Mouse (Mus musculus) mesoderm, embryonic 11.5 days (tissue): Measurements from ENCODE around the gene Myo10.
A peak's percentile ranks its signal among the peaks of the same experiment; 100 is the strongest.

Experiments used
- DNase-seq: peaks from one replicate; pipeline ENCODE4 v3.0.0-alpha.2; 2012; ENCODE audit warnings: low read depth, low spot score

Myo10 gene

DNA sequence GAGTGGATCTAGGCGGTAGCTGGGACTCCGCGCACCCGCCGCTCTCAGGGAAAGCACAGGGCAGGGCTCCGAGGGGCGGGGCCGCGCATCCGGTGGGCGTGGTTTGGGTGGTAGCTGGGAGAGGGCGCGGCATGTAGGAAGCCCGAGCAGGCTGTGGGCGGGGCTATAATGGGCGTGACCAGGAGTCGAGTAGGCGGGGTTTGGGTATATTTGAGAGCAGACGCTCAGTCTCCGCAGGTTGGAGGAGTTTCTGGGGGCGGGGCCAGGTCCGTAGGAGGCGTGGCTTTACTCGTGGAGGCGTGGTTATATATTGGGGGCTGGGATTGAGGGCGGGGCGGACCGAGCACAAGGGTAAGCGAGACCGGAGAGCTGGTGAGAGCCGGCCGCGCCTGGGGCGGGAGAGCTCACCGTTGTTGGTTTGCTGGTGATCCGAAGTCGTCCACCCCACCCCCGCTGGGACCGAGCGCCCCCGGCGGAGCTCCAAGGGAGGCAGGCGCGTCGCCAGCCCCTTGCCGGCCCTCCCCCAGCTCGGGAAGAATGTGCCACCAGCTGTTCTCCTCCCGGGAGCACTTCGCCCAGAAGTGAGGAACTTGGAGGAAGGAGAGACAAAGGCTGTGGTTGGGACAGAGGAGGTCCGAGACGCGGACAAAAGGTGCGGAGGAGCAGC is at the start of gene Myo10:
Myo10 (plus strand) TSS at position 326 of the 667 bp plus-strand sequence.
- DNase-seq = peak; percentile 100

DNA sequence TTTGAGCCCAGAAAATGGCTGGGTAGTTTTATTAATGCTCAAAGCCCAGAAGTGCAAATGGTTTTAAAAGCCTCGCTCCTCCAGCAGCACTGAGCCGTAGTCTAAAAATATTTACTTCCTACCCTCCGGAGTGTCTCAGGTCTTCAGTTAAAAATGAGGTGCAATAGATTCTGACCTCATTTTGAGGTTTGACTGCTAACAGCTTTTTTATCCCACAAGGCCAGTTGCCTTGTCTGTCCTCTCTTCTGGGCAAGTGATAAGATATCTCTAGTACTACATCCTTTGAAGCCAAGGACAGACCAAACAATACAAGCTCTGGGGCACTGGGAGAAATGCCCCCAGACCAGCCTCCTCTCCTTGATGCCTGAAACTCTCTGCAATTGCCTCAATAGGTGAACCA is 49.2 kb upstream of the Myo10 start:
- DNase-seq = no peak

DNA sequence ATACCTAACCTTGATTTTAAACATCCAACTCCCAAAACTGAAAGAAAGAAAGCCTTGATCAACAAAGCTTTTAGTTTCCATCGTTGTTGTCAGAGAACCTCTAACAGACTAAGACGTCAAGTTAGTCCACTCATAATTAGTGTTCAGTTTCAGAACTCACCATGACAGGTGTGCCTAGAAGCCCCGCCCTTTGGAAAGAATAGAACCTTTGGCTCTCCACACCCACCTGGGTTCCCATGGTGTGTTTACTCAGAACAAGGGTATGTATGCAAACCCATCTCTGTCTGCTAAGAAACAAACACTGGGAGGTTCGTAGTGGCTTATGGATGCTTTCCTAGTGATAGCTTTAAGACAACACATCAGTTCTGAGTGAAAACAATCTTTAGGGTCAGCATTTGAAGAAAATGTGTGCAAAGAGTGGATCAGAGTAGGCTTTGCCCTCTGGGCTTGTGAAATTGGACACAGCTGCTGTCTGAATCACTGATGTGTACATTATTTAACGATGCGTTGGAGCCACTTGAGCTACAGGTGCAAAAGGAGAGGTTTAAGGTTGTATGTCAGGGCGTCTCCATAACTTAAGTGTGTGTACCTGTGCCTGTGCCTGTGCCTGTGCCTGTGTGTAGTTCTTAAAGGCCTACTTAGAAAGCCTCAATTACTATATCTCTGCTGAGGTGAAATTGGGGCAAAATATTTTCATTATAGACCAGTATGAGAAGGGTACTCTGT is 48.3 kb upstream of the Myo10 start:
- no peak for DNase-seq

DNA sequence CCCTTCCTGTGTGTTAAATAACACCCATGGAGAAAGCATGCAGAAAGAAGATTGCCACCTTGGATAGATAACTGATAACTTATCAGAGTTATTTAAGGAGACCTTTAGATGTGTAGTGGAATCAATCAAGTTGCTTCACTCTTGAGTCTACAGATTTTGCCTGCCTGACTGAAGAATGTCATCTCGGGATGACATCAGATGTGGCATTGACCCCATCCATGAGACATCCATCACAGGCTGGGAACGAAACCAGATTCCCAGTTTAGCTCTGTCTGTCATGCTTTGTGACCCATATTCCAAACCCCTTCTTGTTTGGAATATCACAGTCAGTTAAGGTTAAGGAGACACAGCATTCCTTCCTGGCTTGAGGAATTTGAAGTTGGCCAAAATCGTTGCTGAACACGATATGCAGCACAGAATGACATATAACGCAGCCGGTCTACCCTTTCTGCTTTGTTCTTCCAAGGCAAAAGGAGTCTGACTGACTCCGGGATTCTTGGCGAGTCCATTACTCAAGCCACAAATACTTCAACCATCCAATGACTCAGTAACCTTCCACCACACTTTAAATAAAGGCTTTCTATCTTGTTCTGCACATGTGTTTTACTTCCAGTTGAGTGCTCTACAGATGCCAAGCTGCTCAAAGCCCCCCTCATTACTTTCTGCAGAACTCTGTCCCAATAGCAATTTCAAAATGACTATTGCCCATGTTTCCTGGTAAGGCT is 44.8 kb upstream of the Myo10 start:
- DNase-seq = no peak

DNA sequence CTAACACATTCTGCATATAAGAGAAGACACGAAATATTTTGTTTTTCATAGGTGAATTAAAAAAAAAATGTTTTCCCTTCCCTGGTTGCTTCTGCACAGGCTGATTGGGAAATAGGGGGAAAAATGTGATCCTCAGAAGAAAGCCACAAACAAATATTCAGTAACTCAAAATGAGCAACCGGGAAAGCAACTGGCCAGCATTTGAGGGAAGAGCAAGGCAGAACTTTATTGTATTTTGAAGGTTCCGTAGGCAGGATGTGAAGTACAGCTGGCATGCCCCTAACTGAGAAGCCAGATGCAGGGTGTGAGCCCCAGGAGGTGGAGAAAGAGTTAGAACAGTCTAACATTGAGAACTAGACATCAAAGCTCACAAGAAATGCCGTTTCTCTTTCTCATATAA is 44.0 kb upstream of the Myo10 start:
- no peak for DNase-seq

DNA sequence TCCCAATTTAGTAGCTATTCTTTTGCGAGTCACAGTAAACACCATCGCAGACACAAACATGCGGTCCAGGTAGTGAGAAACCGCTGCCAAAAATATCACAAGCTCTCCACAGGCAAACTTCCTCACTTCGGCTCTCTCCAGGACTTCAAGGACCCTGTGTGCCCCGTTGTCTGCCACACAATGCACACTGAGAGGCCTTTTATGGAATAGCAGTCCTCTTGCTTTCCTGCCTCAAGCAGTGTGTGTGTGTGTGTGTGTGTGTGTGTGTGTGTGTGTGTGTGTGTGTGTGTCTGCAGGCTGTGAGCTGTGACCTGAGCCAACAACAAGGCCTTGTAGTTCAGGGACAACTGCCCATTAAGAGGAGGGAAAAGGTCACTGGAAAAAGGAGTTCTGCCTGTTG is 41.6 kb upstream of the Myo10 start:
- no peak for DNase-seq

DNA sequence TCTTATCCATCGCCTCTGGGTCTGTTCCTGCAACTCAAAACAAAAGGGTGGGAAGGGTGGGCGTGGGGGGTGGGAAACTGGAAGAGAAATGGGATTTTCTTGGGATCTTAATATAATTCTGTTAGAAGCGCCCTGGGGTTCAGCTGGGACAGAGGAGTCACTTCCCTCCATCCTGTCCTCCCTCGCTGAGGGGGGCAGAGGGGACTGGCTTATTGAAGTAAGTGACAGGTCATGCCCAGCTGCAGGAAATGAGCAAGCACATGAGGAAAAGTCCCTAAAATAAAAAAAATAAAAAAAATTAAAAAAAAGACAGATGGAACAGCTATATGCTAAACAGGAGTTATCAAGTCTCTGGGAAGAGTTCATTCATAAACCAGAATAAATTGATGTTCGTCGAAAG is 40.3 kb upstream of the Myo10 start:
- DNase-seq = no peak

DNA sequence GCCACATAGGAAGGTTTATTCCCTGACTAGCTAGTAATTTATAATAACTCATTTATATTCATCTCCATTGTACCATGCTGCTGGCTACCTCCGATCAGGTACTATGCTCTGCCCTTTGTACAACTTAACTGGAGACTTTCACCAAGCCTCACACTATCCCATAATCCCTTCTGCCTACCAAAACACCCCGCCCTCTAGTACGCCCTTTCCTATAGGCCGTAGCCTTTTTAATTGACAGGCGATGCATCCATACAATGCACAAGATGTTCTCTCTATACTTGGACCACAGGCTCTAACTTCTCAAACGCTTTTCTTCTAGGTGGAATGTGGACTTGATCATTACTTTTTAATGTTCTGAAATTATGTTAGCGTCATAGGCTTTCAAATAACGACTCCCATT is 39.0 kb upstream of the Myo10 start:
- DNase-seq = no peak

DNA sequence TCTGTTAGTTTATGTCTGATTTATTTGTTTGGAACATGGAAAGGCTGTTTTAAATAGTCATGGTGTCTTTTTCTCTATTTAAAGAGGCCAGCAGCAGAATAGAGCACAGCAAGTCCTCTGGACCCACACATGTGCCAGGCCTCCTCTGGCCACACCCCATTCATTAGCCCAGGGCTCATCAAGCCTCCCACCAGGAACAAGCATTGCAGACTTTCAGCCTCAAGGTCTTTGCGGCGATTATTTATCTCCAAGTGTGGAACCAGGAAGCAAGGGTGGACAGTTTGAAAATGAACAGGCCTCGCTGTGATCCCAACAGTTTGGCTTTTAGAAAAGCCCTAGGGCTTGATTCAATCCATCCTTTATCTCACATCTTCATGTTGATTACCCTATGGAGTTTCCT is 35.5 kb upstream of the Myo10 start:
- DNase-seq = no peak

DNA sequence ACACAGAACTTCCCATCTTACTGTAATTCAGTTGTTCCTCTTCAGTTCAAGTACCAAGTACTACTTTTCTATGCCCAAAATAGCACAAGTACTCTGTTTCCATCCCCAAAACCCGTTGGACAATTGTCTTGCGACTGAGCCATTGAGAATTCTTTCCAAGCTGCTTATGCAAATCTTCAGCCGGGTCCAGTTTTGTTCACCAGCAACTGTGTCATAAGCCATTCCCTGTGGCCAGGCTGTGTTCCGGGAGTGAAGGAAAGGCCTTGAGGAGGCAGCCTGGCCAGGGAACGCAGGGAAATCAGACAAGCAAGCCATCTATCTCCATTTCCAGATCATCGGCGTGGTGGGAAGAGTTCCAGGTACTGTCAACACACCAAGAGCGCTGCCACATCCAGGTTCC is 34.4 kb upstream of the Myo10 start:
- DNase-seq = no peak

DNA sequence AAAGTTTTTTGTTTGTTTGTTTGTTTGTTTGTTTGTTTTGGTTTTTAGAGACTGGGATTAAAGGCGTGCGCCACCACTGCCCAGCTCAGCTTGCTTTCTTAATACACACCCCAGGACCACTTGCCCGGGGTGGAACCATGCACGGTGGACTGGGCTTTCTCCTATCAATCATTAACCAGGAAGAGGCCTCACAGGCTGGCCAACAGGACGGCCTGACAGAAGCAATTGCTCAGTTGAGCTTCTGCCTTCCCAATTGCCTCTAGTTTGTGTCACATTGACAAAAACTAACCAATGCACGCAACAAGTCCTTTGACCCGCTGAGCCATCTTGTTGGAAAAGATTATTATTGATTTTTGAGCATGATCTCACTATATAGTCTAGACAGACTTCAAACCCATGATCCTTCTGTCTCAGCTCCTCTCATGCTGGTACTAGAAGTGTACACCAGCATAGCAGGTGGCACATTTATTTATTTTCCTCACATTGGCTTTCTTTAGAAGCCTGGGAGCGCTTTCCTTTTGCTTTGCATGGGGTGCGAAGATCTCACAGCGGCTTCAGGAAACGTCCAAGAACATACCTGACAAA is 32.9 kb upstream of the Myo10 start:
- DNase-seq = no peak

DNA sequence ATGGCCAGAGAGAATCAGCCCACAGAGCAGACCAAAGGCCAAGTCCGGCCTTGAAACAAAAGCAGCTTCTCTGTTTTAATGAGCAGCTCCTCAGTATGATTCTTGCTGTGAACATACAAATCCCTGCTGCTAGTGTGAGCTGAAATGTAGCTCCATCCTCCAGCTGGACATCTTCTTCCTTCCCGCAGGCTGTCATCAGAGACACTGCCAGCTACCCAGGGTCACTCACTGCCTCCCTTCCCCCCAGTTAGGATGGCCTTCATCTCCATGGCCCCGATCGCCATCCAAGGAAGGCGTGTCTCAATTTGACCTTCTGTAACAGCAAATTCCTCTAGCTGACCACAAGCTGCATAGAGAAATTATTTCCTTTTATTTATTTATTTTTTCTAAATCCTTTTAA is 32.4 kb upstream of the Myo10 start:
- DNase-seq = no peak

DNA sequence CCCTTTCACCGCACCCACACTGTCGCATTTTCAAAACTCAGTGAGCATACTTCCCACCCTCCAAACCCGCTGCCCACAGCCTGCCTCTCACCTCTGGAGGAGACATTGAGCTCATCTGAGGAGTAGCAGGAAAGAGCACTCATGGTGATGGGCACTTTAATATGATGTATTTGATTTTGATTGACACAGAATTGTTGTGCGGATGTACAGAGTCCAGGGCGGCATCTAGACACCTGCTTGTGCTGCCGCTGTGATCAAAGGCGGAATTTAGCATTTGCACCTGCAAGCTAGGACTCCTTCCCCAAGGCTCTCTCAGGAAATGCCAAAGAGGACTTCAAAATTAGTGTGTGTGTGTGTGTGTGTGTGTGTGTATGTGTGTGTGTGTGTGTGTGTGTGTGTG is 31.4 kb upstream of the Myo10 start:
- DNase-seq = no peak

DNA sequence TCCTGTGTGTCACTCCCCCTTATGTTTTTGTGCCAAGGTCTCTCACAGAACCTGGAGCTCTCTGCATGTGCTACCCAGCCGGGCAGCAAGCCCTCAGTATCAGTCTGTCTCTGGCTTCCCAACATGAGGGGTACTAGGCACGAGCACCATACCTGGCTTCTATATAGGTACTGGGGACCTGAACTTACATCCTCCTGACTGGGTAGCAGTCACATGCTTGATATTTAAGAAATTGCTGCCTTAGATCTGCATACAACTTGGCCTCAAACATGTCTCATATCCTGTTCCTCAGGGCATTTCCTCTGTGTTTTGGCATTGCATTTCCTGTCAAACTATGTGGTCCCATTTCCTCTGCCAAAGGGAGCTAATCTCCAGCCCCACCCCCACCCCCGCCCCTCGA is 30.4 kb upstream of the Myo10 start:
- no peak for DNase-seq

DNA sequence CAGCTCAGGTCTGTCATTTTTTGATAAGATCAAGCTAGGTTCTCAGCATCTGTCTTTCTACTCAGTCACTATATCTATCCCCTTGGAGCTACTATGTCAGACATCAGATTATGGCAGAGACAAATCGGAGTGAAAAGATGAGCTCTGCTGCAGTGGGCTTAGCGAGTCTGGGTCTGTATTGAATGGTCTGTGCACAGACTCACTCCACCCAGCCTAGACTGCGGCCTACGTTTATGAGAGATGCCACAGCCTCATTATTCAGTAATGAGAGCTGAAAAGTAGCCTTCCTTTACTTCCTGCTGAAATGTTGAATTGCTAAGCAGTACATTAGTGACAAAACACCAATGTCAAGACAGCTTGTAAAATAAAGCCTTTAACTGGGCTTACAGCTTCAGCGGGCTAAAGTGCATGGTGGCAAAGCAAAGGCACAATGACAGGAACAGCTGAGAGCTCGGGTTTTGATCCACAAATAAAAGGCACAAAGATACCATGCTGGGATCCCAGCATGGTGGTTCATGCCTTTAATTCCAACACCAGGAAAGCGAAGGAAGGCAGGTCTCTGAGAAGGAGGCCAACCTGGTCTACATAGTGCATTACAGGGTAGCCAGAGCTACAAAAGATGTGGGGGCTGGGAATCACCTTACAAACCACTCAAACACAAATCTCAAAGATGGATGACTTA is 28.7 kb upstream of the Myo10 start:
- DNase-seq = no peak

DNA sequence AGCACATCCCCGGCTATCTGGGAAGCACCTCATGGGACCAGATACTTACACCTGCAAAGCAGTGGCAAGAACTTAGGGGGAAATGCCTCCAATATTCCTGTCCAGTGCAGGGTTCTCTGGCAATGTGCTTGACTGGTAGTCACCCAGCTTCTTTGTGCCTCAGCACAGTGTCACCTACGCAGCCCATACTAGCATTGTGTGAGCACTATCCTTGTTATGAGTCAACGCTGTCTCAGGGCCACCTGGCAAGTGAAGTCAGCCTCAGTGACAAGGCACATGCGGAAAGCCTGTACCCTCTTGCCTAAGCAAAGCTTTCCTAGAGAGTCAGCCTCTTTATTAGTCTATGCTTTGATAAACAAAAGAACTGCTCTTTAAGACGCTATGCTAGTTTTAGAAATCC is 24.0 kb upstream of the Myo10 start:
- DNase-seq = no peak

DNA sequence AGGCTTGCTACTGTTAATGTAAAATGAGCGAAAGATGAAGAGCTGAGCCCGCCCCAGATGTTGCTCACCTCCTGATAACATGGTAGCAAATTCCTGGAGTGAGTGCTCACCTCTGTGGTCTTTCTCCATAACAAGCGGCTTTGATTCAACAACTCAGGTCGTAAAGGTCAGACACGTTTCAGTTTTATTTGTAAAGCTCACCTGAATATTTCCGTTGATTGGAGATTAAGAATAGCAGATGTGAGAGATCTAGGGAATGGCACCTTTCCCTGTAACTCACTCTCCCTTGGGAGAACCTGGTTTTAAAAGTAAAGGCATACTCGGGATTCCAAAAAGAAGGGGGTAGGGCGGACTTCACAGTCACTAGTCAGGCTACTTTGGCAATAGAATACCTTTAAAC is 20.0 kb upstream of the Myo10 start:
- DNase-seq = no peak

DNA sequence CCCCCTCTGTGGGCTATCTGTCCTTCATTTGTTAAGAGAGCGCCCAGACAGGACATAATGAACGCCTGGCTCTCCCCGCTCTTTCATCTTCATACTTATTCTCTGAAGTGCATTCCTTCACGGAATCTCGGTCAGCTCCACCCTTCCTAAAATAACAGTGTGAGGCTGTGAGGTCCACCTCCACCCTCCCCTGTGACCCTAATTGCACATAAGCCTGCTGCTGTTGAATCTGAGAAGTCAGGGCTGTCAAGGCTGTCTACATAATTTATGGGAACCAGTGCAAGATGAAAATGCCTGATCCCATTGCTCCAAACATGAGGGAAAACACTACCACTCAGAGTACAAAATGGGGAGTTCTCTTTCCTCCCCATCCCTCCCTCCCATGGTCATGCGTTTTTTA is 19.0 kb upstream of the Myo10 start:
- DNase-seq = peak; percentile 76

DNA sequence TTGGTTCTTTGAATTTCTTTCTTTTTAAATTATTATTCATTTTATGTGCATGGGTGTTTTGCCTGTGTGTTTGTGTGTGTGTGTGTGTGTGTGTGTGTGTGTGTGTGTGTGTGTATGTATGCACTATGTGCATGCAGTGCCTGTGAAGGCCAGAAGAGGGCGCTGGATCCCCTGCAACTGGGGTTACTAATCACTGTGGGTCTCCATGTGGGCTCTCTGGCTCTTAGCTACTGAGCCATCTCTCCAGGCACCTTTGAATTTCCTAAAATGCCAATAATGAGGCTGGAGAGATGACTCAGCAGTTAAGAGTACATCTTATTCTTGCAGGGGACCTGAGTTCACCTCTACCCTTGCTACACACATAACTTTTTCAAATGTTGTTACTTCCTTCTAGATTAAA is 18.1 kb upstream of the Myo10 start:
- DNase-seq = no peak

DNA sequence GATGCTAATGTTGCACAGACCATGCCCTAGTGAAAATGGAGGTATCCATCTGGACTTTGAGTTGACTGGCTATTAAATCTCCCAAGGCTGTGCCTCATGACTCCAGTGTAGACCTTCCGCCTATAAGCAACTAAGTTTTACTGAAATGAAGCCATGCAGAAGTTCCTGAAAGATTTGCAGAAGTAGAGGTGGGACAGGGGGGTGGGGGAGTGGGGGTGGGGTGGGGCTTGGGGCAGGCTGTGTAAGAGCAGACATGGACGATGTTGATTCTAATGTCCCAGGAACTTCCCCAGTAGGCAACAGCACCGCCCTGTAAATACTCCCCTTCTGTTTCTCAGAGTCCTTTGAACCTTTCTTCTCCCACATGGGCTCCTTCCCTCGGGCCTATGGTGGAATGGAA is 16.9 kb upstream of the Myo10 start:
- DNase-seq = no peak

DNA sequence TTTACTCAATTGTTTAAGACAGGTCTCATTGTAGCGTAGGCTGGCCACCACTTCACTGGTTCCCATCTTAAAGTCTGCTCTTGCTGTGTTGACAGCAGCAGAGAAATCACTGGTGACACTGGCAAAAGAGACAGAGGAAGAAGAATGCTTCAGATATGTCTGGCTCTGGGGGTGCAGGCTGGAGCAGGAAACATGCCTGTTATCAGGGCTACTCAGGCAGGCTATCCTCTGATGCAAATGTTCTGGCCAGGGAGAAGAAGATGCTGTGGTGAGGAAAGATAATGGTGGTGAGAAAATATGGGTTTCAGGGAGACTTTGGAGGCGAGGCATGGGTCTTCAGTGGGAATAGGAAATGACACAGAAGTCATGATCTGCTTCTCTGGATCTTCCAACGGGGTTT is 13.6 kb upstream of the Myo10 start:
- no peak for DNase-seq

DNA sequence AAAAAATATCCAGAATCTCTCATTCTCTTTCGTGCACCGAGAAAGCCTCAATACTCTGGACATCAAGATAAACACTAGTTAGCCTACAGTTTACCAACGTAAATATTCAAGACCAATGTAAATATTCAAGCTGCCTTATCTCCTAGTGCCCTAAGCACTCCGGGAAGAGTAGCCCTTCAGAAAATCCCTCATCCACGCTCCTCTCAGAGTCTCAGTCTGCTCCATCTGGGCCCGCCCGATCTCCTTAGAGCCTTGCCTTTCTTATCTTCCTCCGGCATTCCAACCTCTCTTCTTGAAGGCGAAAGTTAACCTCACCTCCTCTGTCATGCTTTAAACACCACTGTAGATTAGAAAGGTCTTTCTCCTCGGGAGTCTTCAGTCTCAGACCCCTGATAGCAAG is 13.1 kb upstream of the Myo10 start:
- no peak for DNase-seq
